Mouse (Mus musculus) brain, embryonic 18.5 days (tissue): ENCODE measurements around the gene Dram1.
"Not testable (repeated sequence)": the region's sequence is repeated elsewhere in the genome, so short reads cannot be mapped to it uniquely, and the experiment has no call there.

Source experiments
- DNase-seq: peaks from one replicate; pipeline ENCODE4 v3.0.0-alpha.2; 2012; ENCODE audit warnings: low read depth, low spot score

Gene Dram1

DNA sequence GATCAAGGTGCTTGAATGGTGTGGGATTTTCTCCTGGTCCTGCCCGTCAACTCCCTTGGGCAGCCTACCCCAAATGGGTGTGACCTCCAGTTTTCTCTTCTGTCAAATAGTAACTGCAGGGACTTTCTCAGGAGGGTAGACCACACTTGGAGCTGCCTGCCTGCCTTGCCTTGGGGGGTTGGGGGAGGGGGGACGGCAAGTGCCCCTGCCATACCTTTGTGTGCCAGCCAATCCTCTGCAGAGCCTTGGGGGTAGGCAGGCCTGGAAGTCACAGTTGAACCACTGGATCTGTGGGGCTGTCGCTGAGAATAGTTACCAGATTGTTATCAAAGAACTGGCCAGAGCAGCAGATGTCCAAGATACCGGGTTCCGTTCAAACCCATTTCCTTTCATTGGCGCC lies 7.4 kb upstream of the Dram1 start:
- no peak for DNase-seq

DNA sequence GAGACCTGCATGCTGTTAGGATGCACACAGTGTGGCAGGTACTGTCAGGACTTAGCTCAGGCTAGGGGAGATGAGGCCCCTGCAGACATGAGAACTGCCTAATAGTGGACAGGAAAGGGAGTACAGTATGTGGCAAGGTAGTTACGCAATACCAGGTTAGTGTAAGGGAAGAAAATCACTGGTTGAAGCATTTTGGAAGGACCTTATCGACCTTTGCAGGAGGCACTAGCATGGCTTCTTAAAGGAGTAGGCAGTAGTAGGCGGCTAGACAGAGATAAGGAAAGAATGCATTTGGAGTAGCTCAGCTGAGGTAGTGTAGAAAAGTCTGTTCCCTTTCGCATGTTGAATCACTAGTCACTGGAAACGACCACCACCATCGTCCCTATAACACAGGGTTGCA lies 6.9 kb upstream of the Dram1 start:
- DNase-seq: no peak

DNA sequence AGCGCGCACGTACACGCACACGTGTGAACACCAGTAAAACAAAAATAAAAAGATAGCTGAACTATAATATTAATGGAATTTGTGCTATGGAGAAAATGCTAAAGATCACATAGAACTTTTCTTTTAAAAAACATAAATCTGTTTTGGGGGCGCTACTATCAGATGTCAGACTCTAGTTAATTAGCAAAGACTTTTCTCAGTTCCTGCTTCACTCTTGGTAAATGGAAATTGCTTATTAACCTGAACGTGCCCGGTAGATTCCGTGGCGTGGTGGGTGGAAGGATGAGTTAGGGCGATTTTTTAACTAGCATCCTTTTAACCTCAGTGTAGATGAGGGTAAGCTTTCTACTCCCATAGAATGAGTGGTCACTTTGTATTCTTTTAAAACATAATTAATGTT lies 6.4 kb upstream of the Dram1 start:
- DNase-seq: no peak

DNA sequence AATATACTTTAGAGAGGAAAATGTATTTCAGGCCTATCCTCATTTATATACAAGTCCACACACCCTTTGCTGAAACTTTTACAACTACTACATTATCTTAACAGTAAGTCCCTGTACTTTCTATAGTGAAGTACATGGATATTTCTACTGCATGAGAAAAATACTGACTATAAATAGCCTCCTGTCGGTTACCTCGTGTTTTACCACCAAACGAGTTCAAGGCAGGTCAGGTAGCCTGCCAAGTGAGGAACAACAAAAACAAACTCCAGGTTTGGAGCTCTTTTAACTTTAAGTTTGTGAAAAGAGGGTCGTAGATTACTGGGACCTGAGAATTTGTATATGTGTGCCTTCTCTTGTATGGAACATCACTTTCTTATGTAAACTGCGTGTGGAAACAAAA lies 5.2 kb upstream of the Dram1 start:
- no peak for DNase-seq

DNA sequence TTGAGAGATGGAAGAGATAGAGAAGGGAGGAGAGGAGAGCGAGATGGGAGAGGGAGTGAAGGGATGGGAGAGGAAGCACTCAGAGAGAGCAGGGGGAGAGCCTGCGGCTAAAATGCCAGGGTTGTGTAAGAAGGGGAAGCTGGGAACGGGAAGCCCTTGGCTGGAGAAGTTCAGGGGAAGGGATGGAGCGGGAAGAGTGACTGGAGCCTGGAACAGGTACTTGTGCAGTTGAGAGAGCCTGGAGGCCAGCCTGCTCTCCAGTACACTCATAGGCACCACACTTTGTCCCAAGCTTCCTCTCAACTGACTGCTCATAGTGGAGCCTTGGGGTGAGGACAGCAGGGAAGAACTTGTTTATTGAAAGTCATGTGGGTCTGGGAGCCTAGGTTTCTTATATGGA lies 4.6 kb upstream of the Dram1 start:
- DNase-seq: no peak

DNA sequence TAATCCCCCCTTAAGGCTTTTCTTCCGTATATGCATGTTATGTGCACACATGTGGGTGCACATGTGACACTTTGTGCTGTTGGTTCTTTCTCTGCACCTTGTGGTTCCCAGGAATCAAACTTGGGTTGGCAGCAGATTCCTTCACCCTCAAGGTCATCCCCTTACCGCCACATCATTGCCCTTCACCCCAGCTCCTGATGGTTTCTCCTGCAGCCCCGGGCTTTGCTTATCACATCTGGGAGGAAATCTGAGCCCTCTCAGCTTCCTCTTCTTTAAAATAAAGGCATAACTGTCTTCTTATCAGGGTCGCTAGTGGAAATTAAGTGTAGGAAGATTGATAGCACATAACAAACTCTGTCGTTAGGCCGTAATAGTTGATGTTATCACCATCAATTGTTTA lies 3.1 kb upstream of the Dram1 start:
- DNase-seq: no peak

DNA sequence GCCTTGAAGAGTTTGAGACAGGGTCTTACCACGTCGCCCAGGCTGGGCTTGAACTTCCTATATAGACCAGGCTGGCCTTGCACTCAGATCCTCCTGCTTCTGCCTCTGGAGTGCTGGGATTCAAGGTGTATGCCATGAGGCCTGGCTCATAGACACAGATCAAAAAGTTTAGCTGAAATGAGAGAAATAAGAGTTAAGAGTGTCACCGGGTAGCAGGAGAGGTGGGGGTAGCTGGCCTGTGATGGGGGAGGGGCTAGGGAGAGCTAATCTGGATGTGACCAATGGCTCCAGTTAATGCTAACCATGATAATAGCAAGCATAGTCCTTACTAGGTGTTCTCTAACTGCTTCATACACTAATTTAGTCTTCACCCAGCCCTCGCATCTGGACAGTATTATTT lies 2.4 kb upstream of the Dram1 start:
- DNase-seq: no peak

DNA sequence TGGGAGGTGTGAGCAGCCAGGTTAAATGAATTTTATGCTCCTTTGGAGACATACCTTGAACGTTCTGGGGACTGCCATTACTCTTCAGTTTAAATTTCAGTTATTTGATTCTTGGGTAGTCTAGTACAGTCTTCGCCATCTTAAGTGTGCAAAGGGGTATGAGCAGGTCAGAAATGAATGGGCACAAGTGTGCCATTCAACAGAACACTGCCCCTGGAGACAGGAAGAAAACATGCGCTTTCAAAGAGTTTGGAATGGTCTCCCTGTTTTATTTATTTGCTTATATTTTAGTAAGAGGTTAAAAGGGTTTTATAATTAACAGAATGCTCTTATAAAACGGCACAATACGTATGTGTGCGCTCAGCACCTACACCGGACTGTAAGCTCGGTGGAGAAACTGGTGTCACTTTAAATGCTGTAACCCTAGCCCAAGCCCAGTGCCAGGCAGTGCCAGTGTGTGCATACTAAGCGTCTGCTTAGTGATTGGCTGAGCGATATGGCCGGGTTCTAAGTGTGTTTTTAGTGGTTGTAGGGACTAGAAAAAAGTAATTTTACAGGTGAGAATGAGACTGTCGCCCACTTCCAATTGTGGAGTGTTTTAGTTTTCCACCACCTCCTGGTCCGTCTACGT lies 1.7 kb upstream of the Dram1 start:
- no peak for DNase-seq

DNA sequence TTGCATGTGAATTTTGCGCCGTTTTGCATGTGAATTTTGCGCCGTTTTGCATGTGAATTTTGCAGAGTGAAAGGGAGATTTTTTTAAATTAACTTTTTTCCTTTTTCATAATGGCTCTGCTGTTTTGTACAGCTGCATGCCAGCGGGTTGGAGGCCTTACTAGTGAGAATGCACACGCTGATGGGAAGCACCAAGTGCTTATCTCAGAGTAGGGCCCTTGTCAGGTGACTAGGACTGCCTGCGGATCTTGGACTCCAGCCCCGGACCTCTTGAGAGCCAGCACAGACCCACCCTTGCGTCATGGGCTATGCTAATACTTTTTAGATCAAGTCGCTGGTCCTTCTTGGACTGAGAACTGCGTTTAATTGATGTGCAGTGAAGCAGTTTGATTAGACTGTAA lies 1.1 kb upstream of the Dram1 start:
- no peak for DNase-seq

DNA sequence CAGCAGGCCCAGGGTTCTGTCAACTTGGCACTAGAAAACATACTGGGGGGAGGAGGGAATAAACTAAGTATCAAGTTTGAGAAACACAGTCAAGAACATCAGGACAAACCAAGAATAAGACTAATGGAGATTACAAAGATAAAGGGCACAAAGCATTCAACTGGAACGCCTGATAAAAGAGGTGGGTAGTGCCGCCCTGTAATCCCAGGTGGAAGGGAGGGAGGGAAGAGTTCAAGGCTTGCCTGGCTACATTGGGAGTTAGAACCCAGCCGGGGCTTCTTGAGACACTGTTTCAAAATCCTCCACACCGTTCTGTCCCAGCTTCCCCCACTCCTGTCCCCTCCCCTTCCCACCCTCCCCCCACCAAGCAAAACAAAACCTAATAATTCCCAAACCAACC lies 1.2 kb downstream of the Dram1 start:
- no peak for DNase-seq

DNA sequence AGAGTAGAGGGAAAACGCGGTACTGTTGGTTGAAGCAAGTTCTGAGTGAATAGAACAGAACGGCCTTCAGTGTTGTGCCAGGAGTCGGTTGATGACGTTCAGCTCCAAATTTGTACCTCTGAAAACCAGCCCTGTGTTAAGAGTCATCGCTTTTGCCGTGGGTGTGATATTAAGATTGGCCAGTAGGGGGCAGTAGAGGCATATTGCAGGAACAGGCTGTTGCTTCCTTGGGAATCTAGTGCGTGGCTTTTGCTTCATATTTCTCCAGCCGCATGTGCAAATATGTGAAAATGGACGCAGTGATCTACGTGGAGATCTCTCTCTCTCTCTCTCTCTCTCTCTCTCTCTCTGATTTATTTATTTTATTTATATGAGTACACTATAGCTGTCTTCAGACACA lies 2.1 kb downstream of the Dram1 start:
- DNase-seq: peak; percentile 40

DNA sequence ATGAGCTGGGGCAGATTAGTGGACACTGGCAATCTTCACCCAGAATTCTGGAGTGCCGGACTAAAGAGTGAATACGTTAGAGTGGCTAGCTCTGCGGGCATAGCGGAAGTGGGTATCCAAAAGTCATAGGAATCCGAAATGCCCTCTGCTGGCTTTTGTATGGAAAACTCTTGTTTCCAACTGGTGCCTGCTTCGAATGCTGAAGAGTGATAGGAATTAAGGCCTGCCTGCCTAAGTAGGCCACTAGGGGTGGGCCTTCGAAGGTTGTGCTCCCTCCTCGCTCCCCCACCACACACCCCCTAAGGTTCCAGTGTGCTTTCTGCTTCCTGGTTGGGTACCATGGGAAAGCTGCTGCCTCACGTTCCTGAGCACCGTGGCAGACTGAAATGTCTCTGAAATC lies 3.9 kb downstream of the Dram1 start:
- DNase-seq: no peak

DNA sequence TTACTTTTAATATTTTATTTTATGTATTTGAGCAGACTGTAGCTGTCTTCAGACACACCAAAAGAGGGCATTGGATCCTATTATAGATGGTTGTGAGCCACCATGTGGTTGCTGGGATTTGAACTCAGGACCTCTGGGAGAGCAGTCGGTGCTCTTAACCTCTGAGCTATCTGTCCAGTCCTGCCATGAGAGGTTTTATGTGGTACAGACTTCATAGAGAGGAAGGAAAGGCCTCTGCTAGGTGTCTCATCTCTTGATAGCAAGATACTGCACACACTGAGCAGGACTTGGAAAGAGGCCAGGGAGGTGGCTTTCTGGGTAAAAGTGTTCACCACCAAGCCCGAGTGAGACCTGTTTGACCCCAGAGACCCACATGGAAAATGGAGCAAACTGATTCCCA lies 5.9 kb downstream of the Dram1 start:
- DNase-seq: not testable (repeated sequence)

DNA sequence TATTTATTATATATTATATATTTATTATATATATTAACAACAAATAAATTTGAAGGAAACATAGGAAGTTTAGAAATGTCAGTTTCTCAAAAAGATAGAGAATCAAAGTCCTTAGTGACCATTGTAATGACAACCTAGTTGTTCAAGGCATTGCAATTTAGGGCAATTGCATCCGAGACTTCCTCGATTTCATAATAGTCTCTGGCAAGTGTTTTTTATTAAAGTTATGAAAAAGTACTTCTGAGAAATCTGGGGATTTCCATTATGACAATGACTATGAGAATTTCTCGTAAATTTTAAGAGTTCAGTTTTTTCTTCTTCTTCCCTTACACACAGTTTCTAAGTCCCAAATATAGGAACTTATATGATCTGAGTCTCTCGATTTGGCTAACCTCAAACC lies 6.4 kb downstream of the Dram1 start:
- no peak for DNase-seq

DNA sequence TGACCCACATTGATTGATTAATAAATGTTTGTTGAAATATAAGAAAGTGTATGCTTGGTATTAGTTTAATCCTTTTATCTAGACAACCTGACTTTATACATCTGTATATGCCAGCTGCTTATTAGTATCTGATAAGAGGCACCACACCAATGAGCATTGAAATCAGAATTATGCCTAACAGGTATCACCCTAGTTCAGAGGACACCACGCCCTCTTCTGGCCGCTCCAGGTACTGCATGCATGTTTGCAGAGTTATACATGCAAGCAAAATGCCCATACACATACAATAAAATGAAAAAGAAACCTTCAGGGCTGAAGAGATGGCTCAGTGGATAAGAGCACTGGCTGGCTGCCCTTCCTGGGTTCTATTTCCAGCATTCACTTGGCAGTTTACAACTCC lies 7.1 kb downstream of the Dram1 start:
- DNase-seq: no peak

DNA sequence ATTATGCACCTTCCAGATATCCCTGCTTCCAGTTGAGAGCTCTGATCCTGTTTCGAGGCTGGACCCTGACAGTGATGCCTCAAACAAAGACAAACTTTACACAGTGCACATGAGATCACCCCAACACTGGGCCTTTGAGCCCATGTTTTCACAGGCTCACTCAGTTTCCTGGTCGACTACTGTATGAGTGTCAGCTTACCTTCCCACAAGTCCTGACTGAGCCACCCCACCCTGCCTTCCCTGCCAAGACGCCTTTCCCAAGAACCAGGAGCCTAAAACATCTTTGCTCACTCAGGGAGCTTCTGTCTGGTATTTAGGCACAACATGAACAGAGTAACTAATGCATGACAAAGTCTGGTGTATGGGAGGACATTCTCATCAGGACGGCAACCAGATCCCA lies 9.6 kb downstream of the Dram1 start:
- no peak for DNase-seq

DNA sequence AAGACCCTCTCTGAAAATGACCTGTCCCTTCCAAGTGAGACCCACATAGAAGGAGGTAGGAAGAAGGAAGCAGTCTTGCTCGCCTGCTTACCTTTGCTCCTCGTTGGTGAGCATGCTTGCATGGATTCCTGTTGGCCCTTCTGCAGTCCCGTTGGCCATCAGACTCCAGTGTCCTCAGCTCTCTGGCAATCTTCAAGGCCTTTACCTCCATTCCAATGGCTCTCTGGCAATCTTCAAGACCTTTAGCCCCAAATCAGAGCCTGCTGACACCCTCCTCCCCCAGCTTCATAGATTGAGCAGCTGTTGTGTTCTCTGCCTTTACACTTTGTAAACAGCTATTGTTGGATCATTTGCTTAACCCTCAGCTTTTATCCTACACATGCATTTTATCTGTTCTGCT lies 14.7 kb downstream of the Dram1 start:
- DNase-seq: no peak

DNA sequence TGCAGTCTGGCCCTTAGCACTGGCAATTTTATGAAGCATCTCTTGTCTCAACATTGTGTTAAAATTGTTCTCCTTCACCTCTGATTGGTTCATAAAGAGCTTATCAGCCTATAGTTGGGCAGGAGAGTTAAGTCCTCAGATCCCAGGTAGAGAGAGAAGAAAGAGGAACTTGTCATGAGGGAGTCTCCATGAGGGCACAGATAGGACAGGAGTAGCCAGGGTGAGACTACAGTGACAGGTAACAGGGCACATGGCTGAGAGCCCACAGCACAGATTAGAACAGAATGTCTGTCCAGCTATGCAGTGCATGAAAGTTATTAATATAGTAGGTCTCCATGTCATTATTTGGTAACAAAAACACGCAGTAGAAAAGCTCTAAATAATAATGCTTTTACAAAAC lies 16.7 kb downstream of the Dram1 start:
- DNase-seq: no peak

DNA sequence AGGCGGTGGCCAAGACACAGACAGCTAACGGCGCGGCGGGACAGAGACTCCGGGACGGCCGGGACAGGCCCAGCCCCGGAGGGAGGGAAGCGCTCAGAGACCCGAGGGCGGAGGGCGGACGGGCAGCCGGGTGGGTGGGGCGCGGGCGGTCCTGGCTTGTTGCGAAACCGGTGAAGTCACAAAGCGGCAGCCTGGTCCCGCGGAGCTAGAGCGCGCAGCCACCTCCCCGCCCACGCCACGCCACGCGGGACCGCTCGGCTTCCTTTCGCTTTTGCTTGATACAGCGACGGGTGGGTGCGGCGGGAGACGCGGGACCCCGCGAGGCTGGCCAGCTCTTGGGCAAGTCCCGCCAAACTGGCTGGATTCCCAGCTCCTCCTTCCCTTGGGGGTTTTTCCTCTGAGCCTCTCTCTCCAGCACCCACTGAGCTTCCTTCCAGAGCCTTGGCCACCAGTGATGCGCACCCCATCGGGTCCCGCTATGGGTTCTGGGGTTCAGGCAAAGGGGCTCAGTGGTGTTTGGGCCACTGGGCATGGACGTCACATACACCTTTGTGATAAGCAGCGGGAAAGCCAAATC lies 21.8 kb downstream of the Dram1 start:
- DNase-seq: no peak

DNA sequence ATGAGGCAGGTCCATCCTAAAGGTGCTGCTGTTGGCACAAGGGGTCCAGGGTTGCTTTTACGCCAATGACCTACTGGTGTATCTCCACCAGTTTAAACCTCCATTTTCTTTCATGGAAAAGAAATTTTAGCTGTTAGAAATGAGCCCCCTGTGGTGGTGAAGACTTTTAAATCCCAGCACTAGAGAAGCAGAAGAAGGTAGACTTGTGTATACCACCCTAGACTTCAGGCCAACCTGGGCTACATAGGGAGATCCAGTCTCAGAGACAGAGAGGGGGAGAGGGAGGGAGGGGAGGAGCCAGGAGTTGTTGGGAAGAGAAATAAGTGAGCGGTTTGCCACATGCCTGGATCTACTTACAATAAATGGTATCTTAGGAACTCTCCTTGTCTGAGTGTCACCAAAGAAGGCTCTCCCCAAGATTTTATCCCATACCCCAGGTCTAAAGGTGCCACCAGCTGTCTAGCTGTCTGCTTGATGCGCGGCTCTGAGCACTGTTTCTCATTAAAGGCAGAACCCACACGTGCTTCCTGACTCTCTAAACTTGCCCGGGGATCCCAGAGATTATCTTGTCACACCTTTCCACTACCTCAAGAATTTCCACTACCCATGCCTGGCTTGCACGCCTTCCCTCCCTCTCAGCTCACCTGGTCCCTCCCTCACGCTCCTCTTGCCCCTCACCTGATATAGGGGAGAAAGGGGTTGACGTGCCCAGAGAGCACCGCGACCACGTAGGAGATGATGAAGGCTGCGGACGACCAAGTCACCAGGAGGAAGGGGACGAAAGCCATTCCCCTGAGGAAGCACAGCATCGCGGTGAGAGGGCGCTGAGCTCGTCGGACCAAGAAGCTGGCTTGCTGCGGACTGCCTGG lies 22.5 kb downstream of the Dram1 start:
- no peak for DNase-seq

DNA sequence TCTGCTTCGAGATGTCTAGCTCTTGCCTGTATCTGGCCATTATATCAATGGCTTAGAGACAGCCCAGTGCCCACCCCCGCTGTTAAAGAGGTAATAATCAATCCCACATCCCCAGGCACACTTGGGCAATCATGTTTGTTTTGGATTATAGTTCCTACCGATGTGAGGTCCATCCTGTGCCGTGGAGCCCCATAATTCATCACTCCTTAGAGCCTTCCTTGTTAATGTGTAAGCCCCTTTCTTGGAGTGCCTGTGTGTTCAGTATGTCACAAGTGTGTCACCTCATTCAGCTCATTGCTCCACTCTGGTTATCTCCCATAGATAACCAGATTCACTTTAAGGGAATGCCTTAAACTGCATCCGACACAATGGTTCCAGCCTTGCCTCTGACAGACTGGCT lies 24.3 kb downstream of the Dram1 start:
- DNase-seq: no peak

DNA sequence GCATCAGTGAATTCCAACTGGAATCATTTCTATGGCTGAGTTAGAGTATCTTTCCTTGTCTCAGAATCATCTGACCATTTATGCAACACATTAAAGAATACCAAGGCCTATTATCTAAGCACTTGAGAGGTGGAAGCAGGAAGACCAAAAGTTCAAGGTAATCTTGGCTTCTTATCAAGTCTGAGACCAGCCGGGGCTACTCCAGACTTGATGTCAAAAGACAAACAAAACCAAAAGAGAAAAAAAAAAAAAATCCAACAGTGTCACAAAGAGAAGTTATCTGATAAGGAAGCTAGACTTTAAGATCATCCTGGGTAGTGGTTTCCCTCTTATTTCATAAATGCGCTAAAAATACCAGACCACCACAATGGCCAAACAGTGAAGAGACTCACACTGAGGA lies 26.3 kb downstream of the Dram1 start:
- DNase-seq: no peak

DNA sequence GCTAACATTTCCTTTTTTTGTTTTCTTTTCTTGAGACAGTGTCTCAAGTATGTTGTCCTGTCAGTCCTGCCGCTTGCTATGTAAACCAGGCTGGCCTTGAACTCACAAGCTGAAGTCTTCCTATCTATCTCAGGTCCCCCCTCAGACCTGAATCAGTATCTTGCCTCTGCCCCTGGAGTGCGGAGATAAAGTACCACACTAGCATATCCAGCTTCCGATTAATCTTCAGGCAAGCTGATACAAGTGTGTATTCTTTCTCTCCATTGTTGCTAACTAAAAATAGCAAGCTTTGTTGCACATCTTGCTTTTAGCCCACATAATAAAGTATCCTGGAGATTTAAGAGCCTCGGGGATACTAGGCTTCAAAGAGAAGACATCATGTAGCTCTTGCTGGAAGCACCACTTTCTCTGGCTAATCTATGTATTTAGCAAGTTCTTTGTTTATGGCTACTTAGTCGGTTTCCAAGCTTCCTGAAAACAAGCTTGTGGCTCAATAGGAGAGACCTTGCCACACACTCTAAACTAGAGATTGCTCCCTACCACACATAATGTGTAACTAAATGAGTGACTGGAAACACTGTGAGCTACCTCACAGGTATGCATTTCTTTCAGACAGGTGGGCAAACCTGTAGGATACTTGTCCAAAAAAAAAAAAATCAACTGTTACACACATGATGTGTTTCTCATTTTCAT lies 27.3 kb downstream of the Dram1 start:
- DNase-seq: no peak
